Mouse (Mus musculus): ENCODE results near the gene 2310046K23Rik.

- TF ChIP-seq GATA1 (IDR thresholded peaks at IDR 0.05; ENCODE audit: borderline replicate concordance, low read length) (no peak), FLI1 (IDR thresholded peaks at IDR 0.05; ENCODE audit: low read length) (no peak)
Measured at GRCm38 (mm10) chr3:92573449-92574041, 39.2 kb upstream of the 2310046K23Rik start, which contains the start of gene Ivl.

All from megakaryocyte, embryonic 14.5 days (primary cell).